Mouse (Mus musculus) heart, embryonic 14.5 days (tissue): ENCODE data around the gene Prkar1b. TPM values are rescaled to one million over a fixed set of nuclear protein-coding genes. Genes with fewer than 3 reads are reported as not detected.
A peak's percentile ranks its signal among the peaks of the same experiment; 100 is the strongest.

ENCODE experiments used
- ATAC-seq: fragments of 200-750 bp; cut with Nextera tagmentation; 2 replicates; pipeline ENCODE4 v1.8.0; 2017; ENCODE audit warnings: low read depth, moderate TSS enrichment; ENCODE audit not compliant: insufficient number of reproducible peaks, insufficient read depth, low FRiP score
- H3K27ac ChIP-seq, 2 experiments: fragments of 200-500 bp in 1 of 2; fragments of 300-500 bp in 1 of 2; sonication (generic) in 1 of 2; replicated peaks in 1 of 2; 2 replicates each; pipeline ENCODE4 v1.5.1; 2012 to 2014; ENCODE audit warnings: low read depth in 2 of 2, low read length in 2 of 2, control low read depth in 1 of 2, mild to moderate bottlenecking in 1 of 2, mixed read lengths in 1 of 2; ENCODE audit not compliant: control insufficient read depth in 1 of 2, insufficient read depth in 1 of 2
- H3K27me3 ChIP-seq: fragments of 300-500 bp; sonication (generic); 2 replicates; pipeline ENCODE4 v1.6.1; 2014; ENCODE audit warnings: mild to moderate bottlenecking, low read length, control low read depth; ENCODE audit not compliant: control insufficient read depth, insufficient read depth
- H3K36me3 ChIP-seq: fragments of 300-500 bp; sonication (generic); 2 replicates; pipeline ENCODE4 v1.6.1; 2014; ENCODE audit warnings: mild to moderate bottlenecking, control low read depth, low read length, mixed read lengths; ENCODE audit not compliant: control insufficient read depth, insufficient read depth
- H3K4me1 ChIP-seq, 2 experiments: fragments of 200-500 bp in 1 of 2; fragments of 300-500 bp in 1 of 2; sonication (generic) in 1 of 2; 2 replicates each; pipeline ENCODE4 v1.6.1; 2012 to 2014; ENCODE audit warnings: low read length in 2 of 2, control low read depth in 1 of 2, mixed read lengths in 1 of 2; ENCODE audit not compliant: control insufficient read depth in 2 of 2, insufficient read depth in 2 of 2
- H3K4me2 ChIP-seq: fragments of 300-500 bp; sonication (generic); 2 replicates; pipeline ENCODE4 v1.6.1; 2014; ENCODE audit warnings: mild to moderate bottlenecking, low read length
- H3K4me3 ChIP-seq, 2 experiments: fragments of 200-500 bp in 1 of 2; fragments of 300-500 bp in 1 of 2; sonication (generic) in 1 of 2; 2 replicates each; pipeline ENCODE4 v1.5.1; 2012 to 2014; ENCODE audit warnings: low read length in 2 of 2, mild to moderate bottlenecking in 2 of 2, control low read depth in 1 of 2, low read depth in 1 of 2, moderate library complexity in 1 of 2; ENCODE audit not compliant: control insufficient read depth in 1 of 2, insufficient read depth in 1 of 2
- H3K9ac ChIP-seq: fragments of 300-500 bp; sonication (generic); 2 replicates; pipeline ENCODE4 v1.6.1; 2014; ENCODE audit warnings: mild to moderate bottlenecking, low read length
- H3K9me3 ChIP-seq: fragments of 300-500 bp; sonication (generic); 2 replicates; pipeline ENCODE4 v1.6.1; 2016; ENCODE audit warnings: low read length, control low read depth; ENCODE audit not compliant: control insufficient read depth
- WGBS: fragments of 180-500 bp; shearing (Covaris S2); extraction: QIAGEN DNeasy Blood & Tissue Kit; methylation state at CpG from one replicate; pipeline ENCODE4 v1.1.7; 2014; 5-methylcytosine and 5-hydroxymethylcytosine counted together
- polyA plus RNA-seq: library from polyadenylated mRNA; unstranded; fragments of >200 nt; fragmentation: Nextera tagmentation; extraction: Ambion mirVana; gene quantifications from 2 replicates; pipeline ENCODE4 v1.2.1, GENCODE M21; 2014

The Prkar1b gene
- 9.5 and 9.9 TPM in 2 replicates for polyA plus RNA-seq

GRCm38 (mm10) chr5:139149681-139150602, at the start of gene Prkar1b, which contains the start of gene Dnaaf5:
Prkar1b (minus strand) TSS chr5:139150001.
Dnaaf5 (plus strand) TSS chr5:139150223.
- peak within 1 kb of the TSS; percentile 94 for H3K4me2 ChIP-seq
- H3K4me1 ChIP-seq = peaks cover 4 to 19% of the 10 kb centered on the region in 2 experiments
- no peaks in the 10 kb centered on the region for H3K9me3 ChIP-seq
- no peaks in the 10 kb centered on the region for H3K27me3 ChIP-seq
- peak within 1 kb of the TSS; percentile 84 for H3K9ac ChIP-seq
- peak within 1 kb of the TSS; percentile 57 to 62 for H3K27ac ChIP-seq
- WGBS = under 1% methylated on average over 70 of the region's 87 CpGs
- H3K36me3 ChIP-seq = peaks cover 32% of the 10 kb centered on the region
- H3K4me3 ChIP-seq = peak within 1 kb of the TSS; percentile 89 to 97
- ATAC-seq = peak; percentile 95

- H3K4me3 ChIP-seq = peak overlapping the region; percentile 69 to 96
- peaks cover 6% of the 10 kb centered on the region; the same call in 1 of the 2 replicates for H3K36me3 ChIP-seq
- peaks cover 11 to 20% of the 10 kb centered on the region in 2 experiments for H3K4me1 ChIP-seq
- WGBS = 36% methylated on average over 2 of the region's 2 CpGs
- ATAC-seq = no peak
- peak overlapping the region; percentile 99 for H3K4me2 ChIP-seq
- H3K9me3 ChIP-seq = no peaks in the 10 kb centered on the region
- peak overlapping the region; percentile 76 for H3K9ac ChIP-seq
- no peaks in the 10 kb centered on the region for H3K27me3 ChIP-seq
- H3K27ac ChIP-seq = peak overlapping the region; percentile 85 to 88
Observed at GRCm38 (mm10) chr5:139199636-139199994, 49.8 kb upstream of the Prkar1b start.

GRCm38 (mm10) chr5:139198779-139199178, 49.0 kb upstream of the Prkar1b start:
- Histone ChIP-seq H3K4me1 (peaks cover 11 to 20% of the 10 kb centered on the region in 2 experiments), H3K27ac (no peak overlapping the region), H3K36me3 (peaks cover 6% of the 10 kb centered on the region; the same call in 1 of the 2 replicates), H3K27me3 (no peaks in the 10 kb centered on the region), H3K4me2 (no peak overlapping the region), H3K9me3 (no peaks in the 10 kb centered on the region), H3K9ac (no peak overlapping the region), H3K4me3 (no peak overlapping the region)
- WGBS = 90% methylated on average over 3 of the region's 3 CpGs
- no peak for ATAC-seq

GRCm38 (mm10) chr5:139190958-139191357, 41.2 kb upstream of the Prkar1b start:
- H3K4me1 ChIP-seq = no peaks in the 10 kb centered on the region
- H3K27ac ChIP-seq = no peak overlapping the region
- H3K4me2 ChIP-seq = no peak overlapping the region
- H3K9ac ChIP-seq = no peak overlapping the region
- H3K4me3 ChIP-seq = no peak overlapping the region
- peaks cover 20% of the 10 kb centered on the region for H3K36me3 ChIP-seq
- whole genome bisulfite sequencing = 69% methylated on average over 5 of the region's 5 CpGs
- no peaks in the 10 kb centered on the region for H3K27me3 ChIP-seq
- H3K9me3 ChIP-seq = no peaks in the 10 kb centered on the region
- no peak for ATAC-seq

GRCm38 (mm10) chr5:139189726-139190125, 39.9 kb upstream of the Prkar1b start:
- Histone ChIP-seq H3K36me3 (peaks cover 32% of the 10 kb centered on the region), H3K4me1 (no peaks in the 10 kb centered on the region), H3K27ac (no peak overlapping the region), H3K4me3 (no peak overlapping the region), H3K9me3 (no peaks in the 10 kb centered on the region), H3K4me2 (no peak overlapping the region), H3K27me3 (no peaks in the 10 kb centered on the region), H3K9ac (no peak overlapping the region)
- 94% methylated on average over 5 of the region's 5 CpGs for WGBS
- ATAC-seq = no peak

GRCm38 (mm10) chr5:139184897-139185296, 35.1 kb upstream of the Prkar1b start:
- Histone ChIP-seq H3K27me3 (no peaks in the 10 kb centered on the region), H3K4me1 (no peaks in the 10 kb centered on the region), H3K4me3 (no peak overlapping the region), H3K36me3 (peaks cover 78% of the 10 kb centered on the region), H3K9ac (no peak overlapping the region), H3K9me3 (no peaks in the 10 kb centered on the region), H3K27ac (no peak overlapping the region), H3K4me2 (no peak overlapping the region)
- WGBS = 88% methylated on average over 4 of the region's 4 CpGs
- no peak for ATAC-seq

- H3K4me1 ChIP-seq = no peaks in the 10 kb centered on the region
- H3K4me3 ChIP-seq = no peak overlapping the region
- 92% methylated on average over 9 of the region's 9 CpGs for WGBS
- H3K27ac ChIP-seq = no peak overlapping the region
- H3K27me3 ChIP-seq = no peaks in the 10 kb centered on the region
- no peaks in the 10 kb centered on the region for H3K9me3 ChIP-seq
- no peak overlapping the region for H3K4me2 ChIP-seq
- H3K9ac ChIP-seq = no peak overlapping the region
- peaks cover 85% of the 10 kb centered on the region for H3K36me3 ChIP-seq
- no peak for ATAC-seq
Observed at GRCm38 (mm10) chr5:139183601-139184000, 33.8 kb upstream of the Prkar1b start.
